Mouse (Mus musculus): ENCODE data around the gene Zfp334.

Gene Zfp334

DNA sequence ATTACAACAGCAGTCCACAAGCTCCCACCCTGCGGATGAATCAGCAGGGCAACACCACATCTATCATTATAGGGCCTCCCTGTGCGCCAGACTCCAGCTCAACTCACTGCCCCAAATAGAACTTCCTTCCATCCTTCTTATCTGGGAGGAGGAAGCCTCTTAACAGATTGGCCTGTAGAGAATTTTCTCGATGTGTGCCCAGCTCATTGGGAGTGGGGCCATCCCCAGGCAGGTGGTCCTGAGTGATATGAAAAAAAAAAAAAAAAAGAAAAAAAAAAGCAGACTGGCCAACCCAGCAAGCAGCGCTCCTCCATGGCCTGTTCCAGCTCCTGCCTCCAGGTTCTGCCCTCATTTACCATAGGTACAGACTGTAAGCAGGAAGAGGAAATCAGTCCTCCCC, 12.1 kb downstream of the Zfp334 start:
- DNase-seq (ENCODE audit: low spot score), result no peak

DNA sequence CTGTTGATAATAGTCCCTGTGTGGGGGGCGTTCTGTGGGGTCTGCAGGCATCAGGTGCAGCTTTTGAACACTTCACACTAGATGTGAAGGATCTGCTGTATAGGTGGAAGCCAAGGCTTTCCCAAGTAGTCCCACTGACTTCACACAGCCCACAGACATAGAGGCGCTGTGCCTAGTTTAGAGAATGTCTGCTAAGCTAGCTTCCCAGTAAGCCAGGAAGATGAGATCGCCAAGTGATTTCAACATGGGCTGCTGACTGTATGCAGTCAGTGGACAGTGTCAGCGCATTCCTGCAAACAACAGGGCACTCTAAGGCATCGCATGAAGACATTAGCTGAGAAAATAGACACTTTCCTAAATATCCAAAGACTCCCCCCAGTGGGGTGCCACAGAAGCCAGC, 12.6 kb downstream of the Zfp334 start:
- DNase-seq (ENCODE audit: low spot score), result no peak

DNA sequence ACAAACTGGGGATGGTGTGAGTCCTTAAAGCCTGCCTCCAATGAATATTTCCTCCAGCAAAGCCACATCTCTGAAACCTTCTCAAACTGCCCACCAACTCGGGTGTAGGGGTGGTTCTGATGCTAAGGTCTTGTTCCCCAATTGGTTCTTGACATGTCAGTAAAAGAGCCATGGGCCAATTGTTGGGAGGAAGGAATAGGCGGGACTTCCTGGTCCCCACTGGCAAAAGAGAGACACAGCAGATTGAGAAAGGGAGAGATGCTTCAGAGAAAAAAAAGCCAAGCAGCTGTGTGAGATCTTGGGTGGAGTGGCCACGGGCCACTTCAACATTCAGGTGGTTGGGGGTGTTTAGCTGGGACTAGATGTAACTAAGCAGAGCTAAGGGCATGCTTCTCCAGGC, 17.0 kb downstream of the Zfp334 start:
- no peak for DNase-seq (ENCODE audit: low spot score)

DNA sequence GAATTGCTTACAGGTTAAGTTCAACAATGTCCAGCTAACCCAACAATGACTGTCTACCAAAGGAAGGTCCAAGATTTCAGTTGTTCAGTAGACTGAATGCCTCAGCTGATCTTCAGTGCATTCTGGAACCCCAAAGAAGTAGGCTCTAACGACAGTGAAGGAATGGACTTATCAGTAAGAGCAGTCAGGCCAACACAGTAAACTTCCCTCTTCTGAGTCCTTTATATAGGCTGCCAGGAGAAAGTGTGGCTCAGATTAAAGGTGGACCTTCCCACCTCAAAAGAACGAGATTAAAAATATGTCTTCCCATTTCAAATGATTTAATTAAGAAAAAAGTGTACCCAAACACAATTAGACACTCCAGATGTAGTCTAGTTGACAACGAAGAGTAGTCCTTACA, 17.7 kb downstream of the Zfp334 start:
- no peak for DNase-seq (ENCODE audit: low spot score)

DNA sequence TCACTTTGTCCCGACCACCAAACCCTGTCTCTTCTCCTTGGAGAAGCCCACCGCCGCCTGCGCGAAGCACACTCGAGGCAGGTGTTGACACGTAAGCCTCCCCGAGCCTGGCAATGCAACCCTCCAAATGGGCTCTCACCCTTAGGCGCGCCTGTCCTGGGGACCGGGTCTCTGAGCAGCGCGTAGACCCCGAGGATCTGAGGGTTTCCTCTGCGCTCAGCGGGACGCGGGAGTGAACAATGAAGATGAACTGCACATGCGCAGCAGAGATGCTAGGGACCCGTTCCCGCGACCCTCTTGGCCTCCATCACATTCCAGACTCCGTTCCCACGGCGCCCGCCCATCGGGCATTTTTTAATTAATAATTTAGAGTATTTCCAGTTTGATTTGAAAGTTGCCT, 19.6 kb downstream of the Zfp334 start, which contains the start of gene Zfp663:
Gene Zfp663, minus strand, starts transcription at position 234 of the 400 bp plus-strand sequence.
- DNase-seq (ENCODE audit: low spot score), result no peak

DNA sequence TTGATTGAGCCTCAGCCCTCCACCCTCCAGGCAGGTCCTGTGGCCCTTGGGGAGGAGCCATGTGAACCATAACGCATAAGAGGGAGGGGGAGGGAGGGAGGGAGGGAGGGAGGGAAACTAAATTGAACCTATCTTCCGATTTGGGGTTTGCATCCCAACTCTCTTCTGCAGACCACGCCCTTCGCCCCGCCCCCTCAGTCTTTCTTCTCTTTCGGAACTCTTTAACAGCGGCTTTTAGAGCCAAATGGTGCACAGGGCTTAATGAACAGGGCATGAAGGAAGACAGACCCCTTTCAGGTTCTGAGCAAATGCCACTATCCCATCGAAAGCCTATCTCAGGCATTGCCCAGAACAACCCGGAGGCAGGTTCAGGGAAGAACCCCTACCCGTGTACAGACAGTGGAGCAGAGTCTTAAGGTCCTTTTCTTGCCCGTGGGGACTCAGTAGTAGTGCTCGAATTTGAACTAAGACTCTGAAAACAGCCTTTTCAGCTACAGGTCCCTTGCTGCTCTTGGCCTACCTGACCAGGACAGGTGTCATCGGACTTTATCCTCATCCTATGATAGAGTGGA, 20.1 kb downstream of the Zfp334 start:
- no peak for DNase-seq (ENCODE audit: low spot score)

DNA sequence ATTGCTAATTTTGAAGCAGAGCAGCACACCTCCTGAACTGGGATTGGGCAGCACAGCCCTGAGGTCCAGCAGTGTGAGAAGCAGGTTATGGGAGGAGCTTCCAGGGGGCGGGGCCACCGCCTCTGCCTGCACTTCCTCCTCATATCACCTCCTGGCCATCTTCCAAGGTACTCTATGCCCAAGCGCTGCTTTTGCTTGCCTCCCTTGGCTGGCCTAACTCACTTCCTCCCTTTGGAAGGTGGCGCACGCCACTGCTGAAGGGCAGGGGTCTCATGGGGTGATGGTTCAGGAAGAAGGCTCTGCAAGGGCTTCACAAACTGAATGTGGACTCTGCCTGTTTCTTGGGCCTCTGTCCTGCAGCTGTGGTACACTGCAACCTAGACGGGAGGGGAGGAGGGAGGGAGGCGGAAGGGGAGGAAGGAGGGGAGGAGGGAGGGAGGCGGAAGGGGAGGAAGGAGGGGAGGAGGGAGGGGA, 21.0 kb downstream of the Zfp334 start:
- DNase-seq (ENCODE audit: low spot score), result no peak

DNA sequence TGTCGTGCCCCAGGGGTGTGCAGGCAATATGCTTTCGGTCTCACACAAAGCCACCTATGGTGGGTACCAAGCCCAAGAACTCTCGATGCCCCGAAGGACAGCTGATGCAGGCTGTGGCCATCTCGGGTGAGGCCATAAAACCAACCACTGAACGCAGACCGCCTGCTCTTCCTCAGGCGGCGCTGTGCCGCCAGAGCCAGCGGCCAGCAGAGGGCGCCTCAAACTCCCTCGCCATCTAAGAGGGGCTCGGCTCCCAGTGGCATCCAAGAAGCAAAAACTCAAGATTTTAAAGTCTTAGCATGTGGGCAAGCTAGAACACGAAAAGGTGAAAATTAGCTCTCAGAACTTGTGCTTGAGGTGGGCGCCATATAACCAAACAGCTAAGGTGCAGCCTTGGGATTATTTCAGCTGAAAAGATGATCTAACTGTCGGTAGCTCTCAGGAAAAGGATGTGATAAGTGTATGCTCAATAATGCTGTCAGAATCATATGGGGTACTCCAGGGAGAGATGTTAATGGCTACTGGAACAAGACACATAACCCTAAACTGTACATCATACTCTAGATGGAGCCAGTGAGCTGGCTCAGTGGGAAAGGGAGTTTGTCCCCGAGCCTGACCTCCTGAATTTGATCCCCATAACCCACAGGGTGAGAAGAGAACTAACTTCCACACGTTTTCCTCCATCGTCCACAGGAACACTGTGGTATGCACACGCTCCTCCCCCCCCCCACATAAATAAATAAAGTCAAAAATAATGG, 23.5 kb downstream of the Zfp334 start:
- no peak for DNase-seq (ENCODE audit: low spot score)

DNA sequence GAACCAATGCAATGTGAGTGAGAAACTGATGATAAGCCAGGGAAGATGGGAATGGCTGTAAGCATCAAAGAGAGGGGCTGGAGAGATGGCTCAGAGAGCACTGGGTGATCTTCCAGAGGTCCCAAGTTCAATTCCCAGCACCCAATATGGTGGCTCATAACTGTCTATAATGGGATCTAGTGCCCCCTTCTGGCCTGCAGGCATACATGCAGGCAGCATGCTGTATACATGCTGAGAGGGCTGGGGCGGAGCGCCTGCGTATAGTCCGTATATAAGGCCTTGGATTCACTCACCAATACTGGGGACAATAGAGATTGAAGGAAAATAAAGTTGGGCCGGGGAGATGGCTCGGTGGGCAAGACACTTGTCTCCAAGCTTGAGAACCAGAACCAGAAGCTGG, 24.8 kb downstream of the Zfp334 start:
- DNase-seq (ENCODE audit: low spot score), result no peak

DNA sequence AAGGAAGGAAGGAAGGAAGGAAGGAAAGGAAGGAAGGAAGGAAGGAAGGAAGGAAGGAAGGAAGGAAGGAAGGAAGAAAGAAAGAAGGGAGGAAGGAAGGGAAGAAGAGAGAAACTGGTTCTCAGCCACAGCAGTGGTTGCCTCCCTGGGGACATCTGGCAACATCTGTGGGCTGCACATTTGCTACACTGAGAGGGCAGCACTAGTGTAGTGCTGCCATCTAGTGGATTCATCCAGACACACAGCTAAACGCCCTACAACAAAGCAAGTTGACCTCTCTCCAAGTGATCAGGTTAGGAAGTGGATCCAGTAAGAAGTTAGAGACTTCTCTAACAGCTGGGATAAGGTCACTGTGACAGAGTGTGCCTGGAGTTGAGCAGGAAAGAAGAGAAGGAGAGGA, 27.2 kb downstream of the Zfp334 start:
- no peak for DNase-seq (ENCODE audit: low spot score)

DNA sequence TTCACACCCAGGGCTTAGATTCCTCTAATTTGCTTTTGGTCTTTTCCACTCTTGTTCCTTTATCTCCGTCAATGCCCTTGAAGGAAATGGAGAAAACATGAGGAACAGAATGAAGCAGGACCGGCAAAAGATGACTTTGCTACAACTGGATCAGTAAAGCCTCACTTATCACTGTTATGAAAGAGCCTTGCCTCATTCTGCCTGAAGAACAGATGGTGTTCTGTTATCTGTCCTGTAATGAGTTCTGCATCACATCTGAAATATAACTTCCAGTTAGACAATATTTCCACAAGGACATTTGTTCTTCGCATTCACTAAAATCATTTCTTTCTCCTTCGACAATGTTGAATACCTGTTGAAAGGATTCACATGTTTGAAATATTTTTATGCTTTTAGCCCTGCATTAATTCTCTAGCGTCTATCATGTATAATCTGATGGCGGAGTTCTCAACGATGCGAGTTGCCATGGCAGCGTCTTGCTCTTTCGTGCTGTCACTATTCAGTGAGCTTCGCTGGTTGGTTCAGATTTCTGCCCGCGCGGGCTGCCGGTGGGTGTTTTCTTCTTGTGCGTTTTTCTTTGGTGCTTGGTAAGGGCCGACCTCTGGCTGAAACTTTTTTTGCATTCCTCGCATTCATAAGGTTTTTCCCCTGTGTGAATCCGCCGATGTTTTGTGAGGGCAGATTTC, 36.1 kb downstream of the Zfp334 start:
- DNase-seq (ENCODE audit: low spot score), result no peak

DNA sequence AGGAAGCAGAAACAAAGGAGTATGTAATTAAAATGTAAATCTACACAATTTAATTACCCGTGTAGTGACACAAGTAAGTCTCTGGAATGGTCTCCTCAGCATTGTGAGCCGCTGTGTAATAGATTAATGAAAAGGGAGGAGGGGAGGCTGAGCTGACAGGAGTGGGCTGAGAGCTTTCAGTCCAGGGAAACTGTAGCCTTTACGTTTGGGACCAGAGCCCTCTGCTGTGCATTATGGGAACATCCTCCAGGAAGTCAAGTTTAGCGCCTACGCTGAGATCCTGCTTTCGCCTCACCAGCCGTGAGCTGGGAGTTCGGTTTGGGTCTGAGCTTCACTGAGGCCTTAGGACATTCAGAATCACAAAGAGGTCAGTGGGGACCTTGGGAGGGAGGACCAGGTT, 38.6 kb downstream of the Zfp334 start:
- DNase-seq (ENCODE audit: low spot score), result no peak

DNA sequence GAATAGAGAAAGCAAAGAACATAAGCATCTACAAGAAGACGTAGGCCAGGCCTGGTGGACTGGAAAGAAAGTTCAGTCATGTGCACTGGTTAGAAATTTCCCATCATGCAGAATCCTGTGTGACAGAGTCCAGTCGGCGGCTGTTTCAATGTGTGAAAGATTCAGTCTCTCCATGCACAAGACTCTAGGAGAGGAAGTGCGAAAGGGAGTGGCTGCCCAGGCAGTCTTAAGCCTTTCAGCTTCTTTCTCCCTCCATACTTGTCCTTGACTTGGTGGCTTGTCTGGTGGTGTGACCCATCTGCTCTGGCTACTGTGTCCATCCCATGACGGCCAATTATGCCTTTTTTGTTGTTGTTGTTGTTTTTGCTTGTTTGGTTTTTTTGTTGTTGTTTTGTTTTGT, 41.9 kb downstream of the Zfp334 start:
- DNase-seq (ENCODE audit: low spot score), result no peak

DNA sequence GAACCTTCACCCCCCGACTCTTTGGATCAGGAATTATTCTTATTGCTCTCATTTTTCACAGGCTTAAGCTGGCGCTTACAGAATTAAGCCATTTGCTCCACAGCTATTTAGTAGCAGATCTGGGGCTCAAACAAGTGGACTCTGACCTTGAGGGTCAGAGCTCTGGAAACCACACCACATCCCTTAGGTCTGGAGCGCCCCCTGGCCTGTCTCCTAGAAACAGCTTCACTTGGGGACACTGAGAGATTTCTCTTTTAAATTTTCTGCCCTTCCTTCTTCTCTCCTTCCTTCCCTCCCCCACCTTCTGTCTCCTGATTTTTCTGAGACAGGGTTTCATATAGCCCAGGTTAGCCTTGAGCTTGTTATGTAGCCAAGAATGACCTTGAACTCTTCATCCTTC, 50.9 kb downstream of the Zfp334 start:
- no peak for DNase-seq (ENCODE audit: low spot score)

DNA sequence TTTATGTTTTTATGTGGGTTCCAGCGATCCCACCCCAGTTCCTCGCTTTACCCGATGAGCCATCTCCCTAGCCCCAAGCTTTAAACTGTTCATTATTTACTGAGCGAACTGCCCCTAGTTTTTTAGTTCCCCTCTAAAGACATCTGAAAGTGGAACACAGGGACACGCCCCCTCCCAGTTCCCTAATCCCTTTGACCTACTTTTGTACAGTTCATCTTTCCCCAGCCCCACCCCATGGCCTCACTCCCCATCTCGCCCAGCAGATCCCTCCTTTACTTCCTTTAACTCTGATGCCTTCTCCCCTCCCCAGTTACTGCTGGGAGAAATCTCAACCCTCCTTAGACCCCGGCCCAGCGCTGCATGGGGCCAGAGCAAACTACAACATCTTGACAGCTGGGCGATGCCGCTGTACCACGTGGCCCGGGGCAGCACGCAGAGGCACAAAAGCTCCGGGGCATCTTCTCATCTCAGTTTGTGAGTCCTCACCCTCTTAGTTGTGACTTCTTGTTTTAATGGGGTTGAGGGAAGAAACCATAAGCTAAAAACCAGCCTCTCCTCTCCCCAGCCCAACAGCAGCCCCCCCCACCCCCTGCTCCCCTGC, 55.3 kb downstream of the Zfp334 start:
- DNase-seq (ENCODE audit: low spot score), result no peak

DNA sequence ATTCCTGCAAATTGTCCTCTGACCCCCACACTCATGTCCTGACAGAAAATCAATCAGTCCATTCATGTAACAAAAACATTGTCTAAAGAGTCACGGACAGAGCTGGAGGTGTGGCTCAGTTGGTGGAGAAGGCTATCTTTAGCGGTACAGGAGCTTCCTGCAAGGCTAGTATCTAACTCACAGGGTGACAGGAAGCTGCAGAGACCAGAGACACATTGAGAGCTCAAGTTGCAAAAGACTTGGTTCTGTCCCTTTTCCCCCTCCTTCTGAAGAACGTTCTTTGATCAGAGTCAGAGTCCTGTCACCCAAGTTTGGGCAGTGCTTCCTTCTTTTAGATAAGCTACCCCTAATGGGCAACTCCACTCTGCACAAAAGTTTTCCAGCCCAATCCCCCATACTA, 58.4 kb downstream of the Zfp334 start:
- no peak for DNase-seq (ENCODE audit: low spot score)

DNA sequence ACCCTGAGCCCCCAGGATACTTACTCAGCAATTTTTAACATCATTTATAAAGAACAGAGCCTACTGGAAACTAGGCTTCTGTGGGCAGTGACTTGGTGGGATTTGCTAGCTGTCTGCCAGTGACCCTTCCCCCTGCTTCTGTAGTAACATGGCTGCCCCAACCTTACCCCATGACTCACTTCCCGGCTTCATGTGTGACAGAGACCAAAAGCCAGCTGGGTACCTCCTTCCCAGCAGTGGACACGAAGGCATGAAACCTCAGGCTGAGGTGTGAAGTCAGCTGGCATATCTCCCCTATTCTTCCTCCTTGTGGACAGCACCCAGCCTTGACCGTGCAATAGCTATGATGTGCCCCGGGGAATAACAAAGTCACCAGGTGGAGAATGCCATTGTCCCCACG, 59.3 kb downstream of the Zfp334 start:
- no peak for DNase-seq (ENCODE audit: low spot score)

DNA sequence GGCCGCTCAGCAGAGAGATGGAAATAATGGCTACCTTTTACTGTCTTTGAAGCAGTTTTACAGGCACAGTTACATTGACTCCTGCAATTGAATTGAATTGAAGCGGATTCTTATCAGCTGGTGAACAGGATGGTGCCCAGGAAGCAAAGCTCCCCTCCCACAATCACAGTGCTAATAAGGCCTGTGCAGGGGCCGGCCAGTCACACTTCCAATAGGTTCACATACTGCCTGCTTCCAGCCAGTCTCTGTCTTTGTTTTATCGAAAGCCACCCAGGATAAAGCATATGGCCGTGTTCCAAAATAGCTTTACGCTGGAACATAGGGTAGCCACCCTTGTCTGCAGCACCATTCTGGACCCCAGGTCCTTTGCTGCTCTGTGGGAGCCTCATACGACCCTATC, 60.7 kb downstream of the Zfp334 start:
- DNase-seq (ENCODE audit: low spot score), result no peak

DNA sequence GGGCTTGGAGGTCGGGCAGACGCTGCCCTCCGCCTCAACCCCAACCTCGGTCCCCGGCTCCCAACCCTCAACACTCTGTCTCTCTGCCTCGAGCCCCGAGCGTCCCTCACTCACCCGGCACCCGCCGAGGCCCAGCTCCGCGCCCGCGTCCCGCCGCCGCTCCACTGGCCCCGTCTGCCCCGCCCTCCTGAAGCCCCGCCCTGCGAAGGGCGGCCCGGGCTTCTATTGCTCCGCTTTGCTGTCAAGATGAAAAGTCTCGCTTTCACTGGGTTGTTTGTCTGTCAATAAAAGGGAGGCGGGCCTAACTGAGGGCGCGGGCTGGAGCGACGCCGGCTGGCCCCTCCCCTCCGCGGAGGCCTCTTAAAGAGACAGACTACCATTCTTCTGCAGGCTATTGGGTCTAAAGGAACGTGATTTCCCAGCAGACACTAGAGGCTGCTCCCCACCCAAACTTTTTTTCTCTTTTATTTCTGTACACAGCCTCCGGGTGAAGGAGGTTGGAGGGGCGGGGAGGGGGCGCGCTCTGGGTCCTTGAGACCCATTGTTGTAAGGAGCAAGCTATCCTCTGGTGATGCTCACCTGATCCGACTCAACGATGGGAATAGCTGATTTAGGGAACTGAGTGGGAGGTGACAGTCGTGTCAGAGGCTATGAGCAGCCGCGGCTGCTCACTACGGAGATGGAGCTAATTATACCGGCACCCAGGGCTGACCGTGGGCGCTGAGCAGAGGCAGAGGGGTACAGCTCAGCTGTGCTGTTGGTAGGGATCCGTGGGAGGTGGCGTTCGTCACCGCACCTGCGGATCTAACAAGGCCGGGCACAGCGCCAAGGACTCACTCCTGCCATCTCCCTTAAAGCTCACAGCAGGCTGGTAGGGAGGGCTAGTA, 61.5 kb downstream of the Zfp334 start, which contains the start of gene Elmo2:
Gene Elmo2, minus strand, starts transcription at position 176 of the 887 bp plus-strand sequence.
- DNase-seq (ENCODE audit: low spot score), result peak; percentile 92

DNA sequence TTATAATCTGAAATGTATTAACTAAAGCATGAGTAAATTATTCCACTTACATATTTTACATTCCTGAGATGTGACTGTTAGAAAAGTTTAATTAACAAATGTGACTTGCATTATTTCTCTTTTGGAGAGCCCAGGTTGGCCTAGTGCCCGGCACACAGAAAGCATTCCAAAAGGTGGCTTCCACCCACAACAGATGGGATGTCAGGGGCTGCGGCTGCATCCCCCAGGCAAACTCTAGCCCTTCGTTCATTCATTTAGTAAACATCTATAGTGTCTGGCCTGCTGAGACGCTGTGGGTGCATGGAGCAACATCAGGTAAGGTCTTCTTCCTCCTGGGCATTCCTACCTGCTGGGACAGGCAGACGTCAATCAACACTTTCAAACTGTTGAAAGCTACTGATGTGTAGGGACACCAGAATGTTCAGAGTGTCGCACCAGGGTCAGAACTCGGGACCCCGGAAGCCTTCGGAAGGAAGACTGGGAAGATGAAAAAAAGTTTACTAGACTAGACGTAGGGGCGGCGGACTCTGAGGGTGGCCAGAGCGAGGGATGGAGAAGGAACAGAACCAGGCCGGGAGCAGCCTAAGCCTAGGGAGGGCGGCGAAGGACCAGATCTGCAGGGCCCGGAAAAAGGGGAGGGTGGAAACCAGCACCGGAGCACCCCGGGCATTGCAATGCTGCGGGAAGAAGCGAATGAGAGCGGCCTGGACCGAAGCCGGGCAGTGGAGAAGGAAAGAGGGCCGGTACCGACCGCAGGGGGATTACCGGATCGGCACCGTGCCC, 62.3 kb downstream of the Zfp334 start:
- peak; percentile 27 for DNase-seq (ENCODE audit: low spot score)
